Mouse (Mus musculus) frontal cortex, adult (tissue): ENCODE measurements around the gene Eif1b.
A peak's percentile ranks its signal among the peaks of the same experiment; 100 is the strongest.
"Not testable (repeated sequence)": the region's sequence is repeated elsewhere in the genome, so short reads cannot be mapped to it uniquely, and the experiment has no call there.

Experiments used
- ATAC-seq: cut with Nextera tagmentation; 2 replicates; pipeline ENCODE4 v1.9.2; 2017; ENCODE audit warnings: mild to moderate bottlenecking, moderate library complexity, mixed read lengths; ENCODE audit not compliant: low TSS enrichment

The Eif1b gene

DNA sequence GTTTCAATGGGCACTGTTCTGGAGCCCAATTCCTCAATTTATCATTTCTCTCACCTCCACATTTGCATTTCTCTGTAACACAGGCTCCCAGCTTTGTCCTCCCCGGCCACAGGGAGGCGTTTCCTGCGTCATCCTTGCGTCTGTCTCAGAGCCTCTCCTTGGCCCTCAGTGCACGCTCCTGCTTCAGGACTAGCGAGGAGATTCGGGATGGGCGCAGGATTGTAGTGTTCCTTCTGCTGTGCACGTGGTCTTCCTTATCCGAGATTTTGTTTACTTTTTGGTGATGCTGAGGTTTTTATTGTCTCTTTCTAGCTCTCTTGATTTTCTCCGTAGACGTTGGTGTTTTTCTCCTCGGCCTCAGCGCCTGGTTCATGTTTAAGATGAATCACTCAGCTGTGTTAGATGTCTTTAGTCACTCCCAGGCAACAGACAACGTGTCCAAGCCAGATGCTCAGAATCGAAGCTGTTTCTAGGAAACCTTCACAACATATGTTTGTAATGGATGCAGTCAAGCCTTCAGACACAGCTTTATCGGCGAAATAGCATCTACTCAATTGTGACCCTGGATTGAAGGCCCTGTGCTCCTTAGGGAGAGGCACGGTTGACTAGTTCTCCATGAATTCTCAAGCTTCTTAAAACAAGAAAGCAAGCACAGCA, 27.6 kb downstream of the Eif1b start:
- ATAC-seq: peak; percentile 95

DNA sequence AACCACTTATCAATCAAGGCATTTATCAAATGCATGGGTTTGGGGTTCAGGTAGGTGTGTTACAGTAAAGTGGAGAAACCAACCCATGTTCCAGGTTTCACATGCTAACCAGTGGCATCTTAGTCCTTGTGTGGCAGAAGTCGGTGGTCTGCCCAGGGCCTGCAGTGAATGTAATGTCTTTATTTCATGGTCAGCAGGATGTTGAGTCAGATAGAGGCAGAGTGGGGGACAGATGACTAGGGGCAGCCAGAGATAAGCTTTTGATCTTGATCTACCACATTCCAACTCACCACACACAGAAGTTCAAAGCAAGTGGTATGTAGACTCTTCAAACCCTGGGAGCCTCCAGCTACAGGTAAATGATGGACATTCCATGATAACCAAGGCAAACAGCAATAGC, 29.1 kb downstream of the Eif1b start:
- no peak for ATAC-seq

DNA sequence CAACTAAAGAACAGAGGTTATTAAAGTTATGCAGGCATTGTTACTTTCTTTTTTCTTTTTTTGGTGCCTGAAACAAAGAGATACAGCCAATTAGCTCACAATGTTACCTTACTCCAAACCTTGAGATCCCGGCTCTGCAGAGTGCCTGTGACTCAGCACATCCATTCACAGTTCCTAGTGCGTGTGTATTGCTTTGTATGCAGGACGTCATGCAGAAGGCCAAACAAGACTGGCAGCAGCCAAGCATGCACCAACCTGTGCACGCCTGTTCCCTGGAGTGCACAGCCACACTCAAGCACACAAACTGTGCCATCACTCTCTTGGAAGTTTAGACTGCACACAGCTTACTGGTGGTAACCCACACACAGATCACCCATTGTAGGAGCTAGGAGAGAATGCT, 35.2 kb downstream of the Eif1b start:
- no peak for ATAC-seq

DNA sequence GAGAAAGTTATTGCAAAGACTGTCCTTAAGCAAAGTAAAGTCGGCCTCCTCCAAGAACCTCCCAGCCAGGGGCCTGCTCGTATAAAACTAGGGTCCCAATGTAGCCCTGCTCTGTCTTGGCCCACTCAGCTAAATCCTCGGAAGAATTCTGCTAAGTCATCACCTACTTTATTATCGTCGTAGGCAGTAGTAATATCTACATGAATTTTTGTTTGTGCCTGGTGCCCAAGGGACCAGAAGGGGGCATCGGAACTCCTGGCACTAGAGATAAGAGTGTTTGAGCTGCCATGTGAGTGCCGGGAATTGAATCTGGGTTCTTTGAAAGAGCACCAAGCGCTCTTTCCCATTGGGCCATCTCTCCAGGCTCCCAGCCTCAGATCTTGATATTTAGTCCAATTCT, 35.9 kb downstream of the Eif1b start:
- ATAC-seq: no peak

DNA sequence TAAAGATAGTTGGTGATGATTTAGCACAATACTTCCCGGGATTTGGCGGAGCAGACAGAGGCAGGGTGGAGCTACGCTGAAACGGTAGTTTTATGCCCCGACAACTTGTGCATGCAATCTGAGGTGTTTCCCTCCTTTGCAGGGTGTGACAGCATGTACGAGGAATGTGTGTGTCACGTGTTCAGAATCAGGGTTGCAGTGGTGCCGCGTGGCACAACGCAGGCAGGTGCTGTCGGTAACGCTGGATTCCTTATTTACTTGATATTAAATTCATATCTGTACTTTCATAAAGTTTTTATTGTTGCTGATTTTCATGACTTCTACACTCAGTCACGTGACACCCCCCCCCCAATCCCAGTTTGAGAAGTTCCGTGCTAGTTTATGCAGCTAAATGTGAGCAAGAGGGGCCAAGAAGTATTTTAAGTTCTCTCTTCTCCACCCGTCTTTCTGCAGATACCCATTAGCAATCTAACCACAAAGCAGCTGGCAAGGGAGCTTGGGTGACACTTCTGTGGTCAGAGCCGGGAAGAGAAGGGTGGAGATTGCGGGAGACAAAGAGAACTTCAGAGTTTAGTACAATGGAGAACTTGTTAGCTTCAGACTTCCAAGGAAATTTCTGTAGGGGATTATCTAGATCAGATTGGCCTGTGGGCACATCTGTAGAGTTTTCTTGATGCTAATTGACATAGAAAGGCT, 36.9 kb downstream of the Eif1b start:
- no peak for ATAC-seq

DNA sequence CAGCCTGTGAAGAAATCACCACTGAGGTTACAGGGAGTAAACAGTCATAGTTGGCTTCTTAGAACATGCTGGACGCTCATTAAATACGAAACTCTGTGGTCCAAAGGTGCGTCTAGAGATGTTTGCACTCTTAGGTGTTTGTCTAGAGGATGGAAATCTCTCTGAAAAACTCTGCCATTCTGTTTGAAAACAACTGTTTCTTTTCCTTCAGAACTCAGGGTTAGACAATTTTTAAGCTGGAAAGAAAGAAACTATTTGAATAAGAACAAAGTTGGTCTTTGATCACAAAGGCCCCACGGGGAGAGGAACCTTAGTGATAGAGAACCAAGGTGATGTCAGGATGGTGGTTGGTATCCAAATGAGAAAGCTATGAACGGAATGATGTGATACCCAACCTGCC, 38.4 kb downstream of the Eif1b start:
- no peak for ATAC-seq

DNA sequence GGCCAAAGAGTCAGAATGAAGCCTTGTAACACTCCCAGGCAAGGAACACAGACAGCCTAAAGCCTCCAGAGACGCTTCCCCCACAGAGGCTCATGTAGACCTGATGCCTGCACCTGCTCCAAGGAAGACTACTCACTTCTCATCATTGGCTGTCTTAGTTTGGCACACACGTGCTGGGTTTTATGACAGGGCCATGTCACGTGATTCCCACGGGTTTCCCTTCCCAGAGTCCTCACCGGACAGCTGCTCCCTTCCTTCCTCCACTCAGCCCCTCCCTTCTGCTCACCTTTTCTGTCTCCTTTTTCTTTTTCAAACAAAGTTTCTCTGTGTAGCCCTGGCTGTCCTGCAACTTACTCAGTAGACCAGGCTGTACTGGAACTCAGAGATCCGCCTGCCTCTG, 40.0 kb downstream of the Eif1b start:
- no peak for ATAC-seq

DNA sequence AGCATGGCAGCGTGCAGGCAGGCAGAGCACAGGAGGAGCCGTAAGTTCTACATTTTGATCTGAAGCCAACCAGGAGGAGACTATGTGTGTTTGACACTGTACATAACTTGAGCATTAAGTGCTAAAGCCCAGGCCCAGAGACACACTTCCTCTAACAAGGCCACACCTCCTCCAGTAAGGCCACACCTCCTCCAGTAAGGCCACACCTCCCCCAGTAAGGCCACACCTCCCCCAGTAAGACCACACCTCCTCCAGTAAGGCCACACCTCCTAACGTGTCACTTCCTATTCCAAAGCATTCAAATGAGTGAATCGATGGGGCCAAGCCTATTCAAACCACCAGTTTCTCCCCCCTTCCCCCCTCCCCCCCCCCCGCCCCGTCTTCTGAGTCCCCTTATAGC, 40.7 kb downstream of the Eif1b start:
- ATAC-seq: no peak

DNA sequence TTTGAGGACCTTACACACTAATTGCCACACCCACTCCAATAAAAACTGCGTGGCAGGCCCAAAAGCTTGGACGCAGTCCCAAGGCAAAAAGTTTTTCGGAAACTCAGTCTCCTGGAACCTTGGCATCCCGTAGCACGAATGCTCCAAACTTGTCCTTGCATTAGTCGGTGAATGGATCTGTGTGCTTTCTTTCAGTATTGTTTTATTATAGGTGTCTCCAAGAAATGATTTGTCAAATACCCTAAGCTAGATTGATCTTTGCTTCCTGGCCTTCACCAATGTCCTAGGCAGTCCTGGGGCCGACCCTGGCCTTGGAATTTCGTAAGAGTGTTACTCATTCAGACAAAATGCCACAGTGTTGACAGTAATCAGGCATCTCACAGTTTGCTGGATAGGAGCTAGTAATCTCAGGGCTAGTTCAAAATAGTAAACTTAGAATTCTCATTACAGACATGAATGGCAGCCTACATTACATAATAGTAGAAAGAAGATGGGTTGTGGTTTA, 41.5 kb downstream of the Eif1b start:
- not testable (repeated sequence) for ATAC-seq

DNA sequence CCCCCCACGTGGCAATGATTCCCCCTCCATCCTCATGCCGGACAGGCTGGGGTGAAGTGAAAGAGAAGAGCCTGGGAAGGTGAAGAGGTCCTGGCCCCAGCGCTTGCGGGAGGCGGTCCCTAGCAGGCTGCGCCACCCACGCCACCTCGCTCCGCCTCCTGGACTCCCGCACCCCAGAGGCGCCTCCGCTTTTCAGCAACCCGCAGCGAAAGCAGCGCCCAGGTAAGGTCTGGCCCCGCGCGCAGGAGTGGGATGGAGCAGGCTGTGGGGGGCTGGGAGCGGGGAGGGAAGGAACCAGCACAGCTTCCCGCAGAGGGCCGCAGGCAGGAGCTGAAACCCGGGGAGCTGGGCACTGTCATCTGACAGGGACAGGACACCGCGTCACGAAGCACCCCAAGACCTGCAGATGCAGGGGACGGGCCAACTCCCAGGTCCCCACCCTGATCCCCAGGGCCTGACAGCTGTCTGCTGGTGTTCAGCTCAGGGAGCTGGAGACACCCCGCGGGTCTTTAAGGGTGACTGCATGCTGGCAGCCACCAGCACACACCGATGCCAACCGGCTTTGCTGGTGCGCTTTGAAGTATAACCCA, 47.7 kb downstream of the Eif1b start, which contains the start of gene Entpd3:
Entpd3 (plus strand) TSS at position 157 of the 590 bp plus-strand sequence.
- peak; percentile 89 for ATAC-seq

DNA sequence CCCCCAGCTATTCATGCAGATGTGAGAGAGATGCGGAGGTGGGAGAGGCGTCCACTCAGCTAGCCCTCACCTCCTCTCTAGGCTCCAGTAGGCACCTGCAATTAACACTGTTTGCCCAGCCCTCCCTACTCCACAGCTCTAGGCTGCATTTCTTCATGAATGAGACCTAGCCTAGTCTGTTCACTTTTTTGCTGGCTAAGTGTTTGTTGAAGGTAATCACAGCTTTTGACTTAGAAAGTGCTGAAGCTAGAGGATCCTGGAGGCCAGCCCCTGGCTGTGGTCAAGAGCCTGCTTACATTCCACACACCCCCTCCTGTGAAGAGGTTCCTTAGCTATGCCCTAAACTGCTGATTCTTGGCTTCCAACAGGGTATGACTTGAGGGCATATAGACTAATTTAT, 49.4 kb downstream of the Eif1b start:
- no peak for ATAC-seq

DNA sequence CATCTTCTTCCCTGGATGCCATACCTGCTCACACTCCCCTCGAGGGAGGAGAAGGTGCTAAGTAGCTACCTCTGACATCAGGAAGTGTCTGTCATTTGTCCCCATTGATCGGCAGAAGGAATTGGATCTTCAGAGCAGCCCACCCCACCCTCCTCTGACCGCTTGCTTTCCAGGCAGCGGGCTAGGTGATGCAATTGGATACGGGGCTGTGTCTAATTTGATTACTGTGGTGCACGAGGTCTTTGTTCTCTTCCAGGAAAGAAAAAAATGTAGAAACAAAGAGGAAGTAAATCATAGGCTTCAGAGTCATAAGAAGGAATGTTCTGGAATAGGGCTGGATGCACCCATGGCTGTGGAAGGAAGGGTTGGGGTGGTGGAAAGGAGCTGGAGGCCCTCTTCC, 50.2 kb downstream of the Eif1b start:
- ATAC-seq: no peak
